Mouse (Mus musculus) natural killer cell, adult 2 months (primary cell): ENCODE measurements at regions not wholly inside any gene's neighbourhood (a gene's known extent, or its start where the extent isn't known, plus 50 kb on each side); places are given as distances from the start of the nearest gene placed in this dataset.

Experiments
- DNase-seq, 2 experiments: peaks; one replicate each; pipeline ENCODE4 v3.0.0; 2022; ENCODE audit warnings: low spot score in 2 of 2

DNA sequence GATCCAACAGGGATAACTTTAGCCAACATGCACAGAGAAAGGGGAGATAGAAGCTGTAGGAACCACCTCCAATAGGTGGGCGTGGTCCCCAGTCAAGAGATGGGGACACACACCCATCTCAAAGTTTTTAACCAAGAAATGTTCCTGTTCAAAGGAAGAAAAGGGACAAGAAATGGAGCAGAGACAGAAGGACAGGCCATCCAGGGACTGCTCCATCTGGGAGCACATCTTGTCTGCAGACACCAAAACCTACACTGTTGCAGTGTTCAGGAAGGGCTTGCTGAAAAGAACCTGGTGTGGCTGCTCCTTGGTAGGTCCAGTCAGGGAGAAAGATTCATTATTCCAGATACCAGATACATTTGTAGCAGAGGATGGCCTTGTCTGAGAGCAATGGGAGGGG lies 676.5 kb upstream of the Foxg1 start:
- DNase-seq = no peak

DNA sequence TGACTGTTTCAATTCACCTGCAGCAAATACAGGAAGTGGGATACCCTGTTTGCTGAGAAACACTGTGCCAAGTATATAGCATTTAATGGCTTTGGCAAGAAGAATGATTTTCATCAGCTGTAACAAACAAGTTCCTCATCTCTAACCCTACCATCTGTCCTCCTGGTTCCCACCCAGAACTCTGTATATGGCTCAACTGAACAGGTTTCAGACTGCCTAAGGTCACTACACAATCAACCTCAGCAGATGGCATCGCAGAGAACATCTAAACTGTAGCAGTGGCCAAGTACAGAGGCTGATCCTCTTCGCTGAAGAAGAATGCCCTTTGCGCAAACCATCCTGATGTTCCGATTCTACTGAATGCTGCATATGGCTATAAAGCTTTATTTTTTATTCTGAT lies 668.8 kb upstream of the Foxg1 start:
- DNase-seq = no peak

GRCm38 (mm10) chr12:48729851-48730250 lies 652.6 kb upstream of the Foxg1 start:
- DNase-seq = no peak

- no peak for DNase-seq
Observed at GRCm38 (mm10) chr12:48758805-48759396, 623.6 kb upstream of the Foxg1 start.
